Mouse (Mus musculus) limb, embryonic 11.5 days (tissue): ENCODE measurements around the gene Ppt1. TPM values are rescaled to one million over a fixed set of nuclear protein-coding genes. Genes with fewer than 3 reads are reported as not detected.

Experiments
- ATAC-seq: fragments of 200-750 bp; cut with Nextera tagmentation; 2 replicates; pipeline ENCODE4 v1.8.0; 2017; ENCODE audit warnings: low read depth; ENCODE audit not compliant: insufficient number of reproducible peaks, low FRiP score, low TSS enrichment
- DNase-seq: peaks from one replicate; pipeline ENCODE4 v3.0.0-alpha.2; 2015; ENCODE audit warnings: low spot score
- H3K27ac ChIP-seq: fragments of 300-500 bp; sonication (generic); replicated peaks from 2 replicates; pipeline ENCODE4 v1.5.1; 2014; ENCODE audit warnings: low read depth, mild to moderate bottlenecking, low read length
- H3K27me3 ChIP-seq: fragments of 300-500 bp; sonication (generic); 2 replicates; pipeline ENCODE4 v1.6.1; 2014; ENCODE audit warnings: mild to moderate bottlenecking, low read length, mixed read lengths; ENCODE audit not compliant: control insufficient read depth, insufficient read depth
- H3K36me3 ChIP-seq: fragments of 300-500 bp; sonication (generic); 2 replicates; pipeline ENCODE4 v1.6.1; 2014; ENCODE audit warnings: mild to moderate bottlenecking, low read length, moderate library complexity, mixed read lengths; ENCODE audit not compliant: control insufficient read depth, insufficient read depth
- H3K4me1 ChIP-seq: fragments of 300-500 bp; sonication (generic); 2 replicates; pipeline ENCODE4 v1.6.1; 2014; ENCODE audit warnings: low read length, mixed read lengths; ENCODE audit not compliant: control insufficient read depth, insufficient read depth
- H3K4me2 ChIP-seq: fragments of 300-500 bp; sonication (generic); 2 replicates; pipeline ENCODE4 v1.6.1; 2014; ENCODE audit warnings: low read depth, mild to moderate bottlenecking, moderate library complexity; ENCODE audit not compliant: severe bottlenecking
- H3K4me3 ChIP-seq: fragments of 300-500 bp; sonication (generic); 2 replicates; pipeline ENCODE4 v1.5.1; 2014; ENCODE audit warnings: low read depth, low read length
- H3K9ac ChIP-seq: fragments of 300-500 bp; sonication (generic); 2 replicates; pipeline ENCODE4 v1.6.1; 2014; ENCODE audit warnings: mild to moderate bottlenecking, low read length
- H3K9me3 ChIP-seq: fragments of 300-500 bp; sonication (generic); 2 replicates; pipeline ENCODE4 v1.6.1; 2016; ENCODE audit warnings: low read length; ENCODE audit not compliant: control insufficient read depth
- WGBS: fragments of 180-500 bp; shearing (Covaris S2); extraction: QIAGEN DNeasy Blood & Tissue Kit; methylation state at CpG from one replicate; pipeline ENCODE4 v1.1.7; 2014; 5-methylcytosine and 5-hydroxymethylcytosine counted together
- polyA plus RNA-seq: library from polyadenylated mRNA; unstranded; fragments of >200 nt; fragmentation: Nextera tagmentation; extraction: Ambion mirVana; gene quantifications from 2 replicates; pipeline ENCODE4 v1.2.1, GENCODE M21; 2014

Ppt1 gene
- polyA plus RNA-seq, 1 experiment from 2014 or later = 52.4 TPM

DNA sequence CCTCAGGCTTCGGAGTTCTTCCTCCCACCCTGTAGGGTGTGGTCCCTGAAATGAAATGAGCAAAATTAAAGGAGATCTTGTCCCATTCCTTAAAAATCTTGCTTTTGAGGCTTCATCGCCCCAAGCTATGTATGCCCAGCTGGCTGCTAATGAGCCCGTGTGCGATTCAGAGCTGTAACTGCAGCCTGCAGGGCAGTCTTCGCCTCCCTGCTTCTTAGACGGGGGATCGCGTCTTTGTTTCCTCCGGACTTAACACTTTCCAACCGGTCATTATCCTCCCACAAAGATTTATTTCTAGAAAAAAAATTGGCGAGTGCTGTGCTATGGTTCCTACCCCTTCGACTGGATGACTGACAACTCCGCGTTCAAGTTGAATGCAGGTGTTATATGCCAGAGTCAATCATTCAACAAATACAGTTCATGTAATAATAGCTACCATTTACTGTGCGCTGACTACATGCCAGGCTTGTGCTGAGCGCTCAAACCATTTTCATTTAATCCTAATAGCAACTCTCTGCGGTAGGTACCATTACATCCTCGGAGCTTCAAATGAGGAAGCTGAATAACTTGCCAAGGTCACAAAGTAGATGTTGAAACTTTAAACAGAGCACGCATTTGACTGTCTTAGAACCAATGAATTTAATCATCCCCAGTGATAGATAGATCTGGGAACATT lies 50.7 kb downstream of the Ppt1 start:
- H3K4me1 ChIP-seq = no peaks in the 10 kb centered on the region; the same call in 1 of the 2 replicates
- H3K36me3 ChIP-seq = no peaks in the 10 kb centered on the region
- H3K4me3 ChIP-seq = peak overlapping the region; percentile 84
- H3K9me3 ChIP-seq = no peaks in the 10 kb centered on the region
- DNase-seq (no peak), ATAC-seq (no peak; the same call in 1 of the 2 replicates)
- no peaks in the 10 kb centered on the region for H3K27me3 ChIP-seq
- H3K4me2 ChIP-seq = peak overlapping the region; percentile 83
- peak overlapping the region; percentile 77 for H3K9ac ChIP-seq
- peak overlapping the region; percentile 98 for H3K27ac ChIP-seq
- WGBS = 5% methylated on average over 19 of the region's 19 CpGs

DNA sequence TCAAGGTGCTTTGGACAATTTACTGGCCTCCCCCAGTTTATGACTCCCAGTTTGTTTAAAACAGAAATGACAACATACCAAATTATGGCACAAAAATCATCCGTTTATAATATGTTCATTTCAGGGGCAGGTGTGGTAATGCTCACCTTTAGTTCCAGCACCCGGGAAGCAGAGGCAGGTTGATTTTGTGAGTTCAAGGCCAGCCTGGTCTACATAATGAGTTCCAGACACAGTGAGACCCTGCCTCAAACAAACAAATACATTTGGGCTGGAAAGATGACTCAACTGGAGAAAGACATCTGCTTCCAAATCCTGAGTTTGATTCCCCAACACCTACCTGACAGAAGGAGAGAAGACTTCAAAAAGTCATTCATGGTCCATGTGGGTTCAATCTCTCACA lies 51.3 kb downstream of the Ppt1 start:
- H3K9ac ChIP-seq = no peak overlapping the region
- no peak overlapping the region for H3K4me3 ChIP-seq
- no peaks in the 10 kb centered on the region for H3K36me3 ChIP-seq
- ATAC-seq (no peak), DNase-seq (no peak)
- H3K4me1 ChIP-seq = no peaks in the 10 kb centered on the region; the same call in 1 of the 2 replicates
- H3K27ac ChIP-seq = no peak overlapping the region
- WGBS = 66% methylated on average over 2 of the region's 2 CpGs
- H3K9me3 ChIP-seq = no peaks in the 10 kb centered on the region
- peak overlapping the region; percentile 83 for H3K4me2 ChIP-seq
- no peaks in the 10 kb centered on the region for H3K27me3 ChIP-seq

DNA sequence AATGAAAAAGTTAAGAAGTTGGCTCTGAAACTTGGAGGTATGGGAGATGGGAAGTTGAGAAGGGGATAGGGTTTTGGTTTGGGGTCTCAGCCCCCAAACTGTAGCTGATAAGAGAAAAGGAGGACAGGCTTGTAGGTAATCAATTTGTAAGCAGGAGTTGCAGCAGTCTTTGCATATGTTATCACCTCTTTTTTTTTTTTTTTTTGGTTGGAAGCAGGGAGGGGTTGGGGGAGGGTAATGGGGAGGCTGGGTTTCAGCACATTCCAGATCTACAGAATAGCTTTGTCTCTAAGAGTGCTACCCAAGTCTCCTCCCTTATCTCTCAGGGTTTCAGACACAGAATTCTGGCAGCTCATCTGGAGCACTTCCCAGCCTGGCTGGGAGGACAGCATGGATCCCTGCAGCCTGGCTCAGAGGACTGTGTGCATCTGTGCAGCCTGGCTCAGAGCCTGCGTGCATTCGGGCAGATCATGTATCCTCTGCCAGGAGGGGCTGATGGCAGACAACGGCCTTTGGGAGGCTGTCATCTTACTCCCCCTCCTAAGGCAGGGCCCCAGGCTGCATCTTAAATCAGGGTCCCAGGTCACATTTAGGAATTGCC lies 54.9 kb downstream of the Ppt1 start:
- H3K27ac ChIP-seq = no peak overlapping the region
- no peaks in the 10 kb centered on the region; the same call in 1 of the 2 replicates for H3K4me1 ChIP-seq
- no peaks in the 10 kb centered on the region for H3K27me3 ChIP-seq
- DNase-seq = no peak
- no peaks in the 10 kb centered on the region for H3K9me3 ChIP-seq
- WGBS = 27% methylated on average over 3 of the region's 3 CpGs
- no peak for ATAC-seq
- H3K4me3 ChIP-seq = no peak overlapping the region
- H3K9ac ChIP-seq = no peak overlapping the region
- H3K36me3 ChIP-seq = no peaks in the 10 kb centered on the region
- H3K4me2 ChIP-seq = no peak overlapping the region

DNA sequence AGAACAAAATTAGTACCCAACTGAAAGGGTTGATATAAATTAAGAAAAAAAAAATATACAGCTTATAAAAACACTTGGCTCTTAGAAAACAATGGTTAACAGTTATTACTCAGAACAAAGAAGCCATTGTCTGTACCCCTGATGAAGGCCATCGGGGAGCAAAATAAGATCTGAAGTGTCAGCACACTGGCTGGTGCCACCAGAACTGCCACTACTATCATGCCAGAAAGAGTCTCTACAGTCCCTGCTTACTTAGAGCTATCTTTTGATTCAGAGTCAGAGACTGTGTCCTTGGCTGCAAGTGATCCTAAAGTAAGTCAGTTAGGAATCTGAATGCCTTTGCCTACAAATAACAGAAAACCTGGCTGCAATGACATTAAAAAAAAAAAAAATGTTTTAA lies 55.6 kb downstream of the Ppt1 start:
- no peak overlapping the region for H3K27ac ChIP-seq
- DNase-seq = no peak
- 73% methylated on average over 1 of the region's 1 CpGs for WGBS
- H3K9me3 ChIP-seq = no peaks in the 10 kb centered on the region
- no peak overlapping the region for H3K4me2 ChIP-seq
- no peaks in the 10 kb centered on the region for H3K27me3 ChIP-seq
- no peak overlapping the region for H3K4me3 ChIP-seq
- no peaks in the 10 kb centered on the region; the same call in 1 of the 2 replicates for H3K4me1 ChIP-seq
- no peaks in the 10 kb centered on the region for H3K36me3 ChIP-seq
- ATAC-seq = no peak
- H3K9ac ChIP-seq = no peak overlapping the region

DNA sequence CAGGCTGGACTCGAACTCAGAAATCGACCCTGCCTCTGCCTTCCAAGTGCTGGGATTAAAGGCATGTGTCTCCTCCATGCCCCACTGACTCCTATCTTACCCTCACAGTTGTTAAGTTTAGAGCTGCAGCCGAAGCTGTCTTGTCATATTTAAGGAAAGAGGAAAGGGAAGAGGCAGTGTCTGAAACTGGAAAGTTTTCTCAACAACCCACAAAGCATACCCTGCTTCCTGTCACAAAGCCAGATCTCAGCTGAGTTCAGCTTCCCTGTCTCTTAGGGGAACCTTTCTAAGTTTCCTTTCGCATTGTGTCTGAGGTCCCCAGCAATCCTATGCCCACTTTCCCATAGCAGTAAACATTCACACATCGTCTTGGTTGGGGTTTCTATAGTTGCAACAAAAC lies 56.1 kb downstream of the Ppt1 start:
- DNase-seq (no peak), ATAC-seq (no peak)
- Histone ChIP-seq H3K27ac (no peak overlapping the region), H3K27me3 (no peaks in the 10 kb centered on the region), H3K4me3 (no peak overlapping the region), H3K9me3 (no peaks in the 10 kb centered on the region), H3K4me2 (no peak overlapping the region), H3K4me1 (no peaks in the 10 kb centered on the region; the same call in 1 of the 2 replicates), H3K36me3 (no peaks in the 10 kb centered on the region), H3K9ac (no peak overlapping the region)
- WGBS = 65% methylated on average over 5 of the region's 5 CpGs

DNA sequence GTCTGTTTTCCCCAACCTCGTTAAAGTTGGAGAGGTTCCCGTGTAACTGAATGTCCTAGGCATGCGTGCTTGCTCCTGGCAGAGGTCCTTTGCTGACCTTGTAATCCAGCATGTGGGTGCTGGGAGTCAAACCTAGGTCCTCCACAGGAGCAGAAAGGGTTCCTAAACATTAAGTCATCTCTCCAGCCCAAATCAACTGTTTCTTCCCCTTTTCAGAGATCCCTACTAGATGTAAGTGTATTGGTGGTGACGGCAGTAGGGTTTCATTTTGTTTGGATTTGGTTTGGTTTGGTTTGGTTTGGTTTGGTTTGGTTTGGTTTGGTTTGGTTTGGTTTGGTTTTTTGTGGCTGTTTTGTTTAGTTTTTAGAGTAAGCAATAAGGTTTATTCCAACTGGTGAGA lies 61.7 kb downstream of the Ppt1 start:
- H3K4me2 ChIP-seq = no peak overlapping the region
- no peaks in the 10 kb centered on the region for H3K36me3 ChIP-seq
- no peak overlapping the region for H3K9ac ChIP-seq
- no peaks in the 10 kb centered on the region for H3K27me3 ChIP-seq
- no peaks in the 10 kb centered on the region for H3K9me3 ChIP-seq
- H3K27ac ChIP-seq = no peak overlapping the region
- whole genome bisulfite sequencing = 83% methylated on average over 4 of the region's 4 CpGs
- DNase-seq = no peak
- ATAC-seq = no peak
- no peaks in the 10 kb centered on the region for H3K4me1 ChIP-seq
- H3K4me3 ChIP-seq = no peak overlapping the region

DNA sequence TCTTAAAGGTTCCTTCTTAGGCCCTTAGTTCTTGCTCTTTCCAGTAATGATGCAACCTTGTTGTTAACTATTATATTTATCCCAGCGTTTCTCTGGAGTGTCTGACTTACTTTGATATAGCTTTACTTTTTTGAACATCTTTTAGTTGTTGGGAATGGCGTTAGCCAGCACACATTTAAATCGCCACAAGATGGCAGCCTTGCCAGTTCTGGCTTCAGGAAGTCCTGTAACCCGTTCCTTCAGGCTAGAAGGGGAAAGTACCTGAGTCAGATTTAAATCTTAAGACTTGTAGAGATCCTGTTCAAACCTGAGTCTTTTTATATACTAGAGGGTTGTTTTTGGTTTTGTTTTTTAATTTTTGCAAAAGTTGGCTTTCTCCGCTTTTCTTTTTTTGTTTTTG lies 62.3 kb downstream of the Ppt1 start:
- peak; percentile 70 for DNase-seq
- ATAC-seq = no peak
- Histone ChIP-seq H3K4me1 (no peaks in the 10 kb centered on the region), H3K36me3 (no peaks in the 10 kb centered on the region), H3K9ac (no peak overlapping the region), H3K4me3 (no peak overlapping the region), H3K27ac (no peak overlapping the region), H3K9me3 (no peaks in the 10 kb centered on the region), H3K27me3 (no peaks in the 10 kb centered on the region), H3K4me2 (no peak overlapping the region)
- WGBS = 18% methylated on average over 5 of the region's 5 CpGs

DNA sequence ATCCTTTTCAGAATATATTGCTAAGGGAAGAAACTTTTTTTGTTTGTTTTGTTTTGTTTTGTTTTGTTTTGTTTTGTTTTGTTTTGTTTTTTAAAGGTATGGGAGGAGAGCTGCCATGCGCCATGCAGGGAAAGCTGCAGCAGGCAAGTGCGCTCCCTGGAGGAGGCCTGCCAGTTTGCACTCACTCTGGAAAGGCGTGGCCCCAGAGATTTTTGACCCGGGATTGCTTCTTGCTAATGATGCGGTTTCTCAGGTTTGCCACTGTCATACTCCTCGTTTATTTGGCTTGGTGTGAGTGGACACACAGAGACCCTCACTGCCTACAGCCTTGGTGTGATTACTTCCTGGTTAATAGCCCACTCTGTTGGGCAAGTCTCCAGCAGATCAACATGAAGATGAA lies 66.1 kb downstream of the Ppt1 start:
- ATAC-seq = no peak
- H3K9ac ChIP-seq = no peak overlapping the region
- no peak overlapping the region for H3K27ac ChIP-seq
- peak; percentile 39 for DNase-seq
- no peaks in the 10 kb centered on the region for H3K27me3 ChIP-seq
- no peaks in the 10 kb centered on the region for H3K9me3 ChIP-seq
- no peak overlapping the region for H3K4me2 ChIP-seq
- 25% methylated on average over 6 of the region's 6 CpGs for WGBS
- no peaks in the 10 kb centered on the region for H3K4me1 ChIP-seq
- H3K36me3 ChIP-seq = no peaks in the 10 kb centered on the region
- H3K4me3 ChIP-seq = no peak overlapping the region
